Mouse (Mus musculus) forebrain, embryonic 10.5 days (tissue): ENCODE data around the gene Mettl9. TPM values are rescaled to one million over a fixed set of nuclear protein-coding genes. Genes with fewer than 3 reads are reported as not detected.

Experiments used
- DNase-seq: peaks from one replicate; pipeline ENCODE4 v3.0.0-alpha.2; 2017; ENCODE audit warnings: low spot score; ENCODE audit errors: extremely low spot score
- H3K27ac ChIP-seq: fragments of 300-500 bp; sonication (generic); 2 replicates; pipeline ENCODE4 v1.5.1; 2016; ENCODE audit warnings: mild to moderate bottlenecking
- H3K27me3 ChIP-seq: fragments of 300-500 bp; sonication (generic); 2 replicates; pipeline ENCODE4 v1.6.1; 2016; ENCODE audit warnings: mild to moderate bottlenecking; ENCODE audit not compliant: poor library complexity, severe bottlenecking
- H3K36me3 ChIP-seq: fragments of 300-500 bp; sonication (generic); replicated peaks from 2 replicates; pipeline ENCODE4 v1.6.1; 2016; ENCODE audit warnings: mild to moderate bottlenecking, moderate library complexity
- H3K4me1 ChIP-seq: fragments of 300-500 bp; sonication (generic); 2 replicates; pipeline ENCODE4 v1.6.1; 2016
- H3K4me3 ChIP-seq: fragments of 300-500 bp; sonication (generic); 2 replicates; pipeline ENCODE4 v1.5.1; 2016; ENCODE audit warnings: mild to moderate bottlenecking, moderate library complexity
- H3K9me3 ChIP-seq: fragments of 300-500 bp; sonication (generic); 2 replicates; pipeline ENCODE4 v1.6.1; 2016; ENCODE audit warnings: mild to moderate bottlenecking, moderate library complexity
- WGBS: fragments of 180-500 bp; shearing (Covaris S2); methylation state at CpG from one replicate; pipeline ENCODE4 v1.1.7; 2016; 5-methylcytosine and 5-hydroxymethylcytosine counted together
- polyA plus RNA-seq: library from polyadenylated mRNA; unstranded; fragments of >200 nt; fragmentation: Nextera tagmentation; extraction: Ambion mirVana; gene quantifications from 2 replicates; pipeline ENCODE4 v1.2.1, GENCODE M21; 2016

Gene Mettl9
- polyA plus RNA-seq, 1 experiment from 2014 or later, result 188 TPM

DNA sequence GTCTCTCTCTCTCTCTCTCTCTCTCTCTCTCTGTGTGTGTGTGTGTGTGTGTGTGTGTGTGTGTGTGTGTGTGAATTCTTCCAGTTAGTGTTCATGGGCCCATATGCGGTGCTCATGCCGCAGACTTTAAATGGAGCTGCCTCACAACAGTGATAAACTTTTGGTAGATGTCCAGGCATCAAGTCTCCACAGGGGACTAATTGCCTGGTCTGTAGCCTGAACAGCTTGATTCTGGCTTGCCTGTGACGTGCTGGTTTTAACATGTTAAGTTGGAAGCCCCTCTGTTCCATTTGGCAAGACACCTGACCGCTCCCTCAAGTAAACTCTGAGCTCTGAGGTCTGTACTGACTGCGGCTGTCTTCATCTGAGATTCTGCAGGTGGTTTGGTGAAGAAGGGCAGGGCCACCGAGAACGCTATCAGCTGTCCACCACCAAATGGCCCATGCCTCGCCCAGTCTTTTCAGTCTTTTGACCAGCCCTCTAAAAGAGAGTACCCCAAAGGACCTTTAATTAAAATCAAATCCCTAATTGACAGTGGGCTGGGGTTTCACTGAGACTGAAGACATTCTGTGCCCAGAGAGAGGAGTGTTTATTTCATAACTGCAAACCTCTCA, 50.7 kb downstream of the Mettl9 start:
- peaks cover 13% of the 10 kb centered on the region; the same call in 1 of the 2 replicates for H3K36me3 ChIP-seq
- no peaks in the 10 kb centered on the region for H3K9me3 ChIP-seq
- H3K27me3 ChIP-seq, result no peaks in the 10 kb centered on the region
- no peak overlapping the region for H3K4me3 ChIP-seq
- no peak overlapping the region for H3K27ac ChIP-seq
- WGBS, result 60% methylated on average over 8 of the region's 8 CpGs
- H3K4me1 ChIP-seq, result peaks cover 17% of the 10 kb centered on the region
- DNase-seq, result no peak

- no peak for DNase-seq
- WGBS, result 20% methylated on average over 4 of the region's 4 CpGs
These were observed 51.3 kb downstream of the Mettl9 start for GRCm38 (mm10) chr7:121085500-121085899.

GRCm38 (mm10) chr7:121088745-121089144, 54.5 kb downstream of the Mettl9 start:
- no peak for DNase-seq
- 74% methylated on average over 5 of the region's 5 CpGs for whole genome bisulfite sequencing
- Histone ChIP-seq H3K4me3 (no peak overlapping the region), H3K27me3 (no peaks in the 10 kb centered on the region), H3K4me1 (peaks cover 17% of the 10 kb centered on the region), H3K27ac (no peak overlapping the region), H3K9me3 (no peaks in the 10 kb centered on the region), H3K36me3 (no peaks in the 10 kb centered on the region)

More at GRCm38 (mm10) chr7:121085500-121085899, 51.3 kb downstream of the Mettl9 start:
- H3K36me3 ChIP-seq, result peaks cover 10% of the 10 kb centered on the region; the same call in 1 of the 2 replicates
- H3K27ac ChIP-seq, result peak overlapping the region; percentile 2; the same call in 1 of the 2 replicates
- no peak overlapping the region for H3K4me3 ChIP-seq
- no peaks in the 10 kb centered on the region for H3K27me3 ChIP-seq
- peaks cover 17% of the 10 kb centered on the region for H3K4me1 ChIP-seq
- H3K9me3 ChIP-seq, result no peaks in the 10 kb centered on the region

DNA sequence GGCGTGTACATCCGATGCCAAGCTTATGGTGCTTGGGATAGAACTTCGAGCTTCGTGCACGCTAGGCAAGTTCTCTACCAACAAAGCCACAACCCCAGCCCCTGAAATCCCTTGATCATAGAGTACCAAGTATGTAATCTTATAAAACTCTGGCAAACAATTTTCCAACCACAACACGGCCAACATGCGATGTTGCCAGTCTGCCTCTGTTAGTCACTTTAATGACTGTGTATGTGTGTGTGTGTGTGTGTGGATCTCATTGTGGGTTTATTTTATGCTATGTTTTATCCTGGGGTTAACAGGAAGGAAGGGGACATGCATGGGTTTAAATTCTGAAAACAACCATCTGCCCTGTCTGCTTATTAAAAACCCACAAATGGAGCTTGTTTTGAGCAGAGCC, 56.5 kb downstream of the Mettl9 start:
- WGBS, result 94% methylated on average over 7 of the region's 7 CpGs
- Histone ChIP-seq H3K27me3 (no peaks in the 10 kb centered on the region), H3K4me1 (peaks cover 5% of the 10 kb centered on the region), H3K4me3 (no peak overlapping the region), H3K27ac (no peak overlapping the region), H3K36me3 (no peaks in the 10 kb centered on the region), H3K9me3 (no peaks in the 10 kb centered on the region)
- no peak for DNase-seq

- Histone ChIP-seq H3K4me3 (no peak overlapping the region), H3K4me1 (no peaks in the 10 kb centered on the region), H3K9me3 (no peaks in the 10 kb centered on the region), H3K27ac (no peak overlapping the region), H3K36me3 (no peaks in the 10 kb centered on the region), H3K27me3 (no peaks in the 10 kb centered on the region)
- 80% methylated on average over 4 of the region's 4 CpGs for WGBS
- no peak for DNase-seq
These were observed 58.8 kb downstream of the Mettl9 start for GRCm38 (mm10) chr7:121093026-121093425.

- no peaks in the 10 kb centered on the region for H3K36me3 ChIP-seq
These were observed 64.6 kb downstream of the Mettl9 start for GRCm38 (mm10) chr7:121098614-121099389.

DNA sequence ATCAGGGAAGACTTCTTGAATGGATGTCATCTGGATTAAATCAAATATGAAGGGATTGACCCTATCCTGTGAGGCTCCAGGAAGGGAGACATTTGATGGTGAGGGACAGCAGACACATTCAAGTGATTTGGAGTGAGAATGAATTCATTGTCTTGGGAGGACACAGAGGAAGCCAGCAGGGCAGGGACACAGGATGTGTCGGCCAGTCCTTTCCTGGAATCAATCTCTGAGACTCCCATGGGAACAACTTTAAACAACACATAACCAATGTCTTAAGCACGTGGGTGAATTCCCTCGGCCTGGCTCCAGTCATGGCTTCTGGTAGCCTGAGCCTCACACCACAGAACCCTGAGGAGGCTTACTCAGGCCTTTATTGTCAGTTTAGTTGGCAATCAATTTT, 73.6 kb downstream of the Mettl9 start:
- 74% methylated on average over 3 of the region's 3 CpGs for WGBS
- Histone ChIP-seq H3K9me3 (no peaks in the 10 kb centered on the region), H3K27me3 (no peaks in the 10 kb centered on the region), H3K4me3 (no peak overlapping the region), H3K27ac (no peak overlapping the region), H3K4me1 (no peaks in the 10 kb centered on the region), H3K36me3 (no peaks in the 10 kb centered on the region)
- no peak for DNase-seq

More at GRCm38 (mm10) chr7:121098614-121099389, 64.6 kb downstream of the Mettl9 start:
- DNase-seq, result no peak
- H3K9me3 ChIP-seq, result no peaks in the 10 kb centered on the region
- no peaks in the 10 kb centered on the region for H3K4me1 ChIP-seq
- WGBS, result 74% methylated on average over 10 of the region's 10 CpGs
- no peak overlapping the region for H3K4me3 ChIP-seq
- H3K27ac ChIP-seq, result no peak overlapping the region
- no peaks in the 10 kb centered on the region for H3K27me3 ChIP-seq

DNA sequence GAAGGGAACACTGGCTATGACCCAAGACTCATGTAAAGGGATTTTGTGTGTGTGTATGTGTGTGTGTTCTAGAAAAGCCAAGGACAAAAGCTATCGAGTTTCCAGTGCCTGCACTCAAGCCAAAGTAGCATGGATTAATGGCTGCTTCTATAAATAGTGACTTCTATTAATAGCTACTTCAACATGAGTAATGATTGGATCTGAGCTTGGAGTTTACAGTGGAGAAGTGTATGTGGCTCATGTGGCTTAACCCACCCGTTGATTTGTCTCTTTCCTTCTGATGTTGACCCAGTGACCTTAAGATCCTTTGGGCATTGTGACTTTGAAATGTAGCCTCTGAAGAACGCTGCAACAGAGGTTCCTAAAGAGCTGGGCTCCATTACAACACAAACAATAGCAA, 77.1 kb downstream of the Mettl9 start:
- Histone ChIP-seq H3K27ac (no peak overlapping the region), H3K9me3 (no peaks in the 10 kb centered on the region), H3K4me1 (no peaks in the 10 kb centered on the region), H3K27me3 (no peaks in the 10 kb centered on the region), H3K36me3 (no peaks in the 10 kb centered on the region), H3K4me3 (no peak overlapping the region)
- DNase-seq, result no peak
- 56% methylated on average over 3 of the region's 3 CpGs for WGBS

DNA sequence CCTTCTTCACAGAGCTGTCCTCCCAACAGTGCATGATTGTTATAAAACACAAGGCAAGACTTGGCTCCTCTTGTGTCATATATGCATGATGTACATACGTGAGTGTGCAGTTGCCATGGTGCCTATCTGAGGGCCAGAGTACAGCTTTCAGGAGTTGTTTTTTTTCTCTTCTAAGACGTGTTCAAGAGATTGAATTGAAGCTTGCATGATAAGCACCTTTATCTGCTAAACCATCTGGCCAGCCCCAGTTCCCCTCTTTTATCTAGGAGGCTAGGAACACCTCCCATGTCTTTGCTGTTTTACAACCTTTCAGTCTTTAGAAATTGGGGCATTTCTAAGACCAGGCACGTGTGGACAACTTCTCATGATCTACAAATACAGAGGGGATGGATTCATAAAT, 77.5 kb downstream of the Mettl9 start:
- 85% methylated on average over 3 of the region's 3 CpGs for WGBS
- H3K4me1 ChIP-seq, result no peaks in the 10 kb centered on the region
- no peaks in the 10 kb centered on the region for H3K36me3 ChIP-seq
- H3K27me3 ChIP-seq, result no peaks in the 10 kb centered on the region
- no peak overlapping the region for H3K27ac ChIP-seq
- no peak overlapping the region for H3K4me3 ChIP-seq
- H3K9me3 ChIP-seq, result no peaks in the 10 kb centered on the region
- no peak for DNase-seq

- peak; percentile 70 for DNase-seq
- 14% methylated on average over 10 of the region's 10 CpGs for WGBS
- H3K27ac ChIP-seq, result 0 out of 2 replicates have a peak overlapping the region, but pooled peaks have one; percentile 44
These were observed 86.0 kb downstream of the Mettl9 start for GRCm38 (mm10) chr7:121120143-121120818.

More at GRCm38 (mm10) chr7:121120143-121120818, 86.0 kb downstream of the Mettl9 start:
- no peak overlapping the region for H3K4me3 ChIP-seq
- H3K36me3 ChIP-seq, result no peaks in the 10 kb centered on the region
- H3K4me1 ChIP-seq, result peaks cover 3% of the 10 kb centered on the region; the same call in 1 of the 2 replicates
- no peaks in the 10 kb centered on the region for H3K27me3 ChIP-seq
- no peaks in the 10 kb centered on the region for H3K9me3 ChIP-seq
